Mouse (Mus musculus) cerebellum, adult 2 months (tissue): ENCODE measurements around the gene Adra1b. TPM values are rescaled to one million over a fixed set of nuclear protein-coding genes. Genes with fewer than 3 reads are reported as not detected.

ENCODE experiments used
- DNase-seq, 2 experiments: peaks; one replicate each; pipeline ENCODE4 v3.0.0; 2021
- H3K27ac ChIP-seq: fragments of 200-500 bp; 2 replicates; pipeline ENCODE4 v1.5.1; 2012; ENCODE audit warnings: low read length, control low read depth, inconsistent platforms; ENCODE audit not compliant: insufficient read depth
- H3K27me3 ChIP-seq: fragments of 200-500 bp; 2 replicates; pipeline ENCODE4 v1.6.1; 2012; ENCODE audit warnings: inconsistent platforms, mild to moderate bottlenecking, low read length, moderate library complexity; ENCODE audit not compliant: control insufficient read depth, insufficient read depth
- H3K4me1 ChIP-seq: fragments of 200-500 bp; 2 replicates; pipeline ENCODE4 v1.6.1; 2011; ENCODE audit warnings: low read length; ENCODE audit not compliant: control insufficient read depth, insufficient read depth
- H3K4me3 ChIP-seq: fragments of 200-500 bp; replicated peaks from 2 replicates; pipeline ENCODE3; 2011; ENCODE audit warnings: mild to moderate bottlenecking, low read depth, low read length, control low read depth; ENCODE audit not compliant: insufficient read depth
- CTCF ChIP-seq: fragments of 200-500 bp; IDR thresholded peaks from 2 replicates; pipeline ENCODE4 v1.5.1; 2011; ENCODE audit warnings: low read depth, mild to moderate bottlenecking, control low read depth, low read length, moderate library complexity, borderline replicate concordance; ENCODE audit not compliant: insufficient read depth
- POLR2A ChIP-seq: fragments of 200-500 bp; IDR thresholded peaks from 2 replicates; pipeline ENCODE4 v1.6.1; 2011; ENCODE audit warnings: low read length, control low read depth, borderline replicate concordance; ENCODE audit not compliant: insufficient read depth
- WGBS: fragments of 180-500 bp; shearing (Covaris S2); methylation state at CpG from one replicate; pipeline ENCODE4 v1.1.7; 2018; 5-methylcytosine and 5-hydroxymethylcytosine counted together
- polyA plus RNA-seq: library from polyadenylated mRNA; depleted of rRNA; stranded (reverse); fragments of >200 nt; gene quantifications from 2 replicates; pipeline ENCODE4 v1.2.3, GENCODE M21; 2012

Gene Adra1b
- polyA plus RNA-seq, 1 experiment, result 10.4 TPM

GRCm38 (mm10) chr11:43914552-43915447, 13.8 kb upstream of the Adra1b start:
- Histone ChIP-seq H3K4me1 (peaks cover 6% of the 10 kb centered on the region; the same call in 1 of the 2 replicates), H3K27me3 (no peaks in the 10 kb centered on the region), H3K27ac (no peak overlapping the region), H3K4me3 (no peak overlapping the region)
- TF ChIP-seq POLR2A (no peak), CTCF (no peak)
- no peak for DNase-seq
- 77% methylated on average over 12 of the region's 12 CpGs for WGBS

- Histone ChIP-seq H3K4me1 (peaks cover 6% of the 10 kb centered on the region; the same call in 1 of the 2 replicates), H3K4me3 (no peak overlapping the region), H3K27ac (no peak overlapping the region), H3K27me3 (no peaks in the 10 kb centered on the region)
- WGBS, result 60% methylated on average over 16 of the region's 16 CpGs
- TF ChIP-seq POLR2A (no peak), CTCF (no peak)
- no peak for DNase-seq
Measured at GRCm38 (mm10) chr11:43912136-43912888, 11.3 kb upstream of the Adra1b start.

- peak; percentile 11 to 25 for DNase-seq
- Histone ChIP-seq H3K27ac (no peak overlapping the region), H3K4me1 (peaks cover 6% of the 10 kb centered on the region; the same call in 1 of the 2 replicates), H3K27me3 (no peaks in the 10 kb centered on the region), H3K4me3 (no peak overlapping the region)
- 23% methylated on average over 6 of the region's 6 CpGs for WGBS
- TF ChIP-seq POLR2A (no peak), CTCF (no peak)
Measured at GRCm38 (mm10) chr11:43911646-43912045, 10.6 kb upstream of the Adra1b start.

- Histone ChIP-seq H3K4me3 (no peak overlapping the region), H3K4me1 (no peaks in the 10 kb centered on the region), H3K27me3 (no peaks in the 10 kb centered on the region), H3K27ac (no peak overlapping the region)
- 74% methylated on average over 10 of the region's 10 CpGs for WGBS
- DNase-seq, result no peak
- TF ChIP-seq CTCF (no peak), POLR2A (no peak)
Measured at GRCm38 (mm10) chr11:43903351-43903750, 2.3 kb upstream of the Adra1b start.

- no peak for DNase-seq
- Histone ChIP-seq H3K27ac (no peak overlapping the region), H3K4me1 (no peaks in the 10 kb centered on the region), H3K27me3 (no peaks in the 10 kb centered on the region), H3K4me3 (no peak overlapping the region)
- TF ChIP-seq CTCF (no peak), POLR2A (no peak)
- WGBS, result 89% methylated on average over 2 of the region's 2 CpGs
Measured at GRCm38 (mm10) chr11:43899696-43900095, 1.3 kb downstream of the Adra1b start.

GRCm38 (mm10) chr11:43895323-43895722, 5.7 kb downstream of the Adra1b start:
- no peak overlapping the region for H3K27ac ChIP-seq
- H3K4me3 ChIP-seq, result no peak overlapping the region
- H3K4me1 ChIP-seq, result no peaks in the 10 kb centered on the region
- DNase-seq, result no peak
- WGBS, result 55% methylated on average over 2 of the region's 2 CpGs
- no peaks in the 10 kb centered on the region for H3K27me3 ChIP-seq
- TF ChIP-seq POLR2A (no peak), CTCF (no peak)

GRCm38 (mm10) chr11:43892546-43892945, 8.5 kb downstream of the Adra1b start:
- TF ChIP-seq CTCF (no peak), POLR2A (no peak)
- WGBS, result 49% methylated on average over 4 of the region's 4 CpGs
- no peaks in the 10 kb centered on the region for H3K4me1 ChIP-seq
- no peaks in the 10 kb centered on the region; the same call in 1 of the 2 replicates for H3K27me3 ChIP-seq
- H3K4me3 ChIP-seq, result no peak overlapping the region
- no peak overlapping the region for H3K27ac ChIP-seq
- DNase-seq, result no peak
